Mouse (Mus musculus): ENCODE results near the gene Zfp382.
"Not testable (repeated sequence)": the region's sequence is repeated elsewhere in the genome, so short reads cannot be mapped to it uniquely, and the experiment has no call there.

Gene Zfp382

GRCm38 (mm10) chr7:30121308-30122187, at the start of gene Zfp382:
Gene Zfp382 (plus strand): TSS chr7:30121942.
- peak; percentile 93 for DNase-seq (ENCODE audit: low read depth, low spot score)

GRCm38 (mm10) chr7:30072146-30073028, 49.4 kb upstream of the Zfp382 start, which contains the start of gene Zfp82:
Gene Zfp82 (minus strand): TSS chr7:30072900.
- DNase-seq (ENCODE audit: low read depth, low spot score) = peak; percentile 95

DNA sequence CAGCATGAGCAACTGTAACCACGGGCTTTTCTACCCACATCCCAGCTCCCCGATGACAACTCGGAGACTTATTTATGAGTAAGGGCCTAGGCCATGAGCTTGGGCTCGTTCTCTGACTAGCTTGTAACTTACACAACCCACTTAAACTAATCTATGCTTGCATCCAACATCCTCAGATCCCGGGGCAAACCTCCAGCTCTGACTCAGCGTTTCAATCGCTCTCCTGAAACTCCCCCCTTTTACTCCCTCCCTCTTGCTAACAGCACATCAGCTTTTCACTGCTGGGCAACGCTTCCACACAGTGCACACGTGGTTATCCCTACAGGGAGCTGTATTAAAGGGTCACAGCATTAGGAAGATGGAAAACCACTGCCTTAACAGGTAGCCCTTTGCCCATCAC, 35.2 kb upstream of the Zfp382 start:
- no peak for DNase-seq (ENCODE audit: low read depth, low spot score)

GRCm38 (mm10) chr7:30089405-30089804, 32.3 kb upstream of the Zfp382 start:
- no peak for DNase-seq (ENCODE audit: low read depth, low spot score)

GRCm38 (mm10) chr7:30090092-30090969, 31.4 kb upstream of the Zfp382 start, which contains the start of the genes Gm26920 and Zfp566:
Gene Gm26920 (minus strand): TSS chr7:30090410.
Gene Zfp566 (minus strand): TSS chr7:30090527.
- DNase-seq (ENCODE audit: low read depth, low spot score) = peak; percentile 96

- no peak for DNase-seq (ENCODE audit: low read depth, low spot score)
Measured at GRCm38 (mm10) chr7:30090970-30091585, 30.7 kb upstream of the Zfp382 start.

- no peak for DNase-seq (ENCODE audit: low read depth, low spot score)
Measured at GRCm38 (mm10) chr7:30092666-30093065, 29.1 kb upstream of the Zfp382 start.

DNA sequence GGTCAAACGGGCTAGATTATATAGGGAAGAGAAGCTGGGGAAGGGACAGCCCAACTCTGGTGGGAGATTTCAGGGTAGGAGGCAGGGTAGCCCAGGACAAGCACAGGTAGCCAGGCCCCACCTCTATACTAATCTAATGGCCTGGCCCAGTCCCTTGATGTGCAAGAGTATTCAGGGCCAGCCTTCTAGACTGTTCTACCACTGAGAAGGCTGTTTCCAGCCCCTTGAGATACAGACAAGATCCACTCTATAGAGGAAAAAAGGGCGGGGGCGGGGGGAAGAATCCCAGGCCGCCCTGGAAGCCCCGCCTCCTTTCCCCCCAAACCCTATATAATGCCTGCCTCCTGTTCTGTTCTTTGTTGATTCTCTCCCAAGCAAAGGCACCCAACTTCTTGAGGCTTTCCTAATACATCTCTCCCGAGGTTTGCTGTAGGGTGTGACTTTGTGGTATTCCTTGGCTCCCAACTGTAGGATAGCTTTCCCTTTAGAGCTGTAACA, 27.8 kb upstream of the Zfp382 start:
- no peak for DNase-seq (ENCODE audit: low read depth, low spot score)

DNA sequence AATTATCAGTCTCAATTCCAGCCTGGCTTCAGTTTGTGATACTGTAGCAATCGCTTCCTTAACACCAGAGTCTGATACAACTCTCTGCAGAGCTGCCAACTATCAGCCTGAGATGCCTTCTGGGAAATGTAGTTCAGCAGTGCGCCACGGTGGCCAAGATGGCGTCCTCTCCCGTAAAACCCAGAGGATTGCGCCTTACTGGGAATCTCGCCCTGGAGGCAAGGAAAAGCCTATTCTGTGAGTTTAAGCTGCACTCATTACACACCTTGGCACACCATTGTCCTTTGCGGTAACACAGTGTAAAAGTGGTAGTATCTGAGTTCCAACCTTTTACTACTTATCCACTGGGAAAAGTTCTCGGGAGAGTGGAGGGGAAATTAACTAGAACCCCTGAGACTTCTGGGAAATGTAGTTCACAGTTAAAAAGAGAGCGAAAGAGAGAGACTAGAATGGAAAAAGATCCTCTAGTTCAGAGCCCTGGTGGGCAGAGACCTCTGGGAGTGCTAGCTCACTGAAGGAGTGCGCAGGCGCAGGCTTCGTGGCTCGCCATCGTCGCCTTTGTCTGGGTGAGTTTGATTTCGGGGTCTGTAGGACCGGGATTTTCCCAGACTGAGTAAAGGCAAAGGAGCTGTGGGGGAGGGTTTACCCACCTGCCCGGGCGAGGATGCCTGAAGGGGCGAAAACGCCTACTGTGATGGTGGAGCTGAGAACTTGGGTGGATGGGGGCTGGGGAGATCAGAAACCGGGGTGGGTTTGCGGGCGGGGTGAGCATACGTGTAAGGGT, 26.9 kb upstream of the Zfp382 start, which contains the start of gene Zfp260:
Gene Zfp260 (plus strand): TSS at position 132 of the 784 bp plus-strand sequence.
- peak; percentile 93 for DNase-seq (ENCODE audit: low read depth, low spot score)

DNA sequence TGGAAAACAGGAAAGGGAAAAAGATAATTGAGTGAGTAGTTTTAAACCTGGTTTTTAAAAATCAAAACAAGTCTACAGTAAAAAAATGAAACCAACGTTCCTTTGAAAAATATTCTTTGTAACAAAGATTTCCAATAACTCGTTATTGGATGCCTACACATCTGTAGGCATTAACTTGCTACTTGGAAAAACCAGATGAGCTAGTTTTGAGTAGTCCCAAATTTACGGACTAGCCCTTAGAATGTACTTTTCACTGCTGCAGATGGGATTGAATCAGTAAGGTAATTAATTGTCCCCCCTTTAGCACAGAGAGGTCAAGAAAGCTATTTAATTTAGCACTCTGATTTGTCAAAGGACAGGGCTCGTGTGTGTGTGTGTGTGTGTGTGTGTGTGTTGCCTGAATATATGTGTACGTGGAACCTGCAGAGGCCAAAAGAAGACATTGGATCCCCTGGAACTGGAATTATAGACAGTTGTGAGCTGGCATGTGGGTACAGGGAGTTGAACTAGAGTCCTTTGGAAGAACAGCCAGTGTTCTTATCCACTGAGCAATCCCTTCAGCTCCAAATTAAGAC, 26.1 kb upstream of the Zfp382 start:
- DNase-seq (ENCODE audit: low read depth, low spot score) = peak; percentile 43

GRCm38 (mm10) chr7:30099297-30099696, 22.4 kb upstream of the Zfp382 start:
- DNase-seq (ENCODE audit: low read depth, low spot score) = peak; percentile 81

DNA sequence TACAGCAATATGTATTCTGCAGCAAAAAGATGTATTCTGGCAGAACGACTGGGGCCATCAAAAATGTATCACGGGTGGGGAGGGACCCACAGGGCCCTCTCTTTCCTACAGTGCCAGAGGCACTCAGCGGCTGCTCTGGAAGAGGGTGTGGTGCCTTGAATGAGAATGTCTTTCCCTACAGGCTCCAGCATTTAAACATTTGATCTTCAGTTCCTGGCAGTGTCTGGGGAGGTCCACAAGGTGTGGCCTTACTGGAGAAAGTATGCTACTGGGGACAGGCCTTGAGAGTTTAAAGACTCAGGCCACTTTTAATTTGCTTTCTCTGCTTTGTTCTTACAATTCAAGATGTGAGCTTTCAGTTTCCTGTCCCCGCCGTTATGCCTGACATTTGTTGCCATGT, 5.7 kb upstream of the Zfp382 start:
- DNase-seq (ENCODE audit: low read depth, low spot score) = no peak

DNA sequence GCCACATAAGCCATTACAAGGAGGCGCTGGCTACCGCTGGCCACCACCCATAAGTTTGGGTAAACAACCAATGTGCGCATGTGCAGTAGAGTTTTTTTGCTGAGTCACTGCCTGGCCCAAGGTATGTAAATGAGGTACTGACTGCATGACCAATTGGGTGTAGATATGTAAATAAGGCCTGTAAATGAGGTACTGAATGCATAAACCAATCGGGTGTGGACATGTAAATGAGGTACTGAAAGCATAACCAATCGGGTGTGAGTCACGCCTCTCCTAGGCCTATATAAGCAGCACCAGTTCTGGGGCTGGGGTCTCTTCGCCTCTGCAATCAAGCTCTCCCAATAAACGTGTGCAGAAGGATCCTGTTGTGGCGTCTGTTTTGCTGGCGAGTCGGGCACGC, 3.8 kb upstream of the Zfp382 start:
- DNase-seq (ENCODE audit: low read depth, low spot score) = not testable (repeated sequence)

DNA sequence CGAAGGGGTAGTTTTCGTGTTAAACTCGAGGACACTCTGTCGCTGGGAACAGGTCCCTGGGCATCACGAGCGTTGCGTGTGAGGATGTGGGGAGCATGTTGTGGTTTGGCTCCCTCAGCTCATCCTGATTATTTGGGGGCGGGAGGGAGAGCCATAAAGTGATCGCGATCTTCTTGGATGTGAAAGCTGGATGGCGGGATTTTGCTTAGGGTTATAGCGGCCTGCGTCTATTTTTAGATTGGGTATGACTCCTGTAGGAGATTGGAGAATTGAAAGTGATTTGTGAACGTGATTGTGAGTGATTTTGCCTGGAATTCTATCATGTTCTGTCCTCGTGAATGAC, 417 bp downstream of the Zfp382 start:
- DNase-seq (ENCODE audit: low read depth, low spot score) = no peak

DNA sequence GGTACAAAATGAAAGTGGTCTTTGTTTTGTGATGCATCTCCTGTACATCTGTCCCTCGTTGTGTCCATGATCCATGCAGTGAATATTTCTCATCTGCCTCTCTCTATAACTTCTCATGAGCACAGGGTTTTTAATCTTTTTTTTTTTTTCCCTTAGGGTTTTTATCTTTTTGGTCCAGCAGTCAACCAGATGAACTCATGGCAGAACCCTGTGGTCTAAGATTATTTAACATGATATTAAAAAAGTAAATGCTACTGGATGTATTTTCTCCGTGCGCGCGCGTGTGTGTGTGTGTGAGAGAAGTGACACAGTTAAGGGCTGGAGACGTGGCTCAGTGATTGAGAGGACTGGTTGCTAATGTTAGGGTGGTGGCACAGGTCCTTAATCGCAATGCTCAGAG, 8.2 kb downstream of the Zfp382 start:
- DNase-seq (ENCODE audit: low read depth, low spot score) = no peak

- no peak for DNase-seq (ENCODE audit: low read depth, low spot score)
Measured at GRCm38 (mm10) chr7:30132396-30132795, 10.7 kb downstream of the Zfp382 start.

- DNase-seq (ENCODE audit: low read depth, low spot score) = no peak
Measured at GRCm38 (mm10) chr7:30136826-30137225, 15.1 kb downstream of the Zfp382 start.

- no peak for DNase-seq (ENCODE audit: low read depth, low spot score)
Measured at GRCm38 (mm10) chr7:30143170-30143554, 21.4 kb downstream of the Zfp382 start.

DNA sequence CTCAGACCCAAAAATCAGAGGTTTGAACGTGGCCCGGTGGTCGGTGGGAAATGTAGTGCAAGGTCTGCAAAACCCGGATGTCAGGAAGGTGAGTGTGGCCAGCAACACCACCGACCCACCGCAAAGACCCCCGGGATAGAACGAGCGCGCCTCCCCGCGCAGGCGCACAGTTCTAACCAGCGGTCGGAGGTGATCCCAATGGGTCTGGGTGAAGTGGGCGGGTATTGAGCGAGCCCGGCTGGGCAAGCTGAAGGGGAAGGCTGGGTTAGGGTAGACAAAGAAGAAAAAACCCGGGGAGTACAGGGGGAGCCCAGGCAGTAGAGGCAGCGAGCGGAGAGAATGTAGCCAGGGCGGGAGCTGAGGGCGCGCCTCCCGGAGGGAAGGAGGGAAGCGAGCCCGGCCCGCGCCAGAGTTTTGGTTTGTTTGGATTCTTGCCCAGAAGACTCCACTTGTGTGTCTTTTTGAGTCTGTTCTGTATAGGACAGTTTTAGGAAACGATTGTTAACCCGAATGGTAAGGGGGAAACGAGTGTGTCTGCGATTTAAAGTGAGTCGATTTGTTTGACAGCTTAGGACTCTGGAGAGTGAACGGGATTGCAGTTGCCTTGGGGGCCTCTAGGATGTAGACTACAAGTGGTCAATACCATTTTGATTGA, 21.9 kb downstream of the Zfp382 start:
- DNase-seq (ENCODE audit: low read depth, low spot score) = no peak

Data from A20 (cell line).